Mouse (Mus musculus): Measurements from ENCODE around the gene Myo3b.

Gene Myo3b

DNA sequence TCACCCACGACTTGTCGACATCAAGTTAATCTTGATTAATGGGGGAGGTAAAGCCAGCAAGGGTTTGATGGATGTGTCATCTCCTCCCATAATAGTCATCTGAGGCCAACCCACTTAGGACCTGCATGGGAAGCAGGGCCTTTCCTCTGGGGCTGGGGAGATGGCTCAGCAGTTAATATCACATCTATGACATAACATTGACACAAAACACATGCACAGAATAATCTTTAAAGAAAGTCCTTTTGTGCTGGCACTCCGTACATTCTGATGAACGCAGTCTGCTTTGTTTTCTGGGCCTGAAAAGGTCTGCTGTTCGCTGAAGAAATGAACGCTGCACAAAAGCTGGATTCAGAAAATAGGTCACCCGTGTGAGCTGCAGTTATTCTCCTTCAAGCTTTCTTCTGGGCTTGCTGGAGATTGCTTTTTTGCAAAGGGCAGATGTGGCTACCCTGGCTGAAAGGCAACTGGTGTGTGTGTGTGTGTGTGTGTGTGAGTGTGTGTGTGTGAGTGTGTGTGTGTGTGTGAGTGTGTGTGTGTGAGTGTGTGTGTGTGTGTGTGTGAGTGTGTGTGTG is 26.9 kb downstream of the Myo3b start:
- DNase-seq (ENCODE audit: extremely low spot score) = no peak

DNA sequence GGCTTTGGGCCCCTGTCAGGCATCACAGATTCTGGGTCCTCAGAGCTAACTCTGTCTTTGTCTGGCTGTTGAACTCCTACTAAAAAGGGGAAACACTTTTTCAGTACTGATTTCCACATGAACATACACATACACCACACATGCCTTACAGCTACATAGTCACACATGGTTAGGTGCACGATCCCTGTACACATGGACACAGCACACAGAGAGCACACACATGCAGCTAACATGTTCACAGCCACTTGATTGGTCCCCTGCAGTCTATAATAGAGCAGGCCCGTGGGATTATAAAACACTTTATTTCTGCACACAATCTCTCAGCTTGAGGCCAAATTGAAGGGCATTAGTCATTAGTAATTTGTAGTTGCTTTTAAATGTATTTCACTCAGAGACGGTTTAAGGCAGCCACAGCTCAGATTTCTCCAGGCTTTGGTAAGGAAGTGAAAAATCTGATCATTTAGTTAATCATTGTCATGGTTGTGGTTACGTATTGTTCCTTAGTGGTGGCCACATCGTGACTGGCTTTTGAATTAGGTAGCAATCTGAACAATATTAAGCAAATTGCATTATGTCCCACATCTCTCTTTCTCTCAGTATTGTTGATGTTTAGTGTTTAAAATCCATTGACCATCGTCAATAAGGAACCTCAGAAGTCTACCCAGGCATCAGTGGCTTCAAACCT is 27.6 kb downstream of the Myo3b start:
- DNase-seq (ENCODE audit: extremely low spot score) = no peak

DNA sequence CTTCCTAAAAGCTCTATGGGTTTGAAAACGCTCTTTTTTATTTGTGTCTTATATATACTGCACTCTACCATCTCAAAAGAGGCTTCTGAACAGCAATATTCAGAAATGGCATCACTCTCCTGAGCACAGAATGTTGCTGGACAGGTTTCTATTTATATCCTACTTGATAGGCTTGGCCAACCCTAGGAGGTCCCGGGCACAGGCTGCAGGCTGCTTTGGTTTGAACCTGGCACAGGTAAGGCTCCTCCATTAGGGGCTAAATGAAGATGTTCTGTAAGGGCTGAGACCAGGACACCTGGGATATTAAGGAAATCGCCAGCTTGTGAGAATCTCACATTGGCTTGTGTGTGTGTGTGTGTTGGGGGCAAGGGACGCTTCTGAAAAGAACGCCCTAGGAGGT is 30.9 kb downstream of the Myo3b start:
- no peak for DNase-seq (ENCODE audit: extremely low spot score)

DNA sequence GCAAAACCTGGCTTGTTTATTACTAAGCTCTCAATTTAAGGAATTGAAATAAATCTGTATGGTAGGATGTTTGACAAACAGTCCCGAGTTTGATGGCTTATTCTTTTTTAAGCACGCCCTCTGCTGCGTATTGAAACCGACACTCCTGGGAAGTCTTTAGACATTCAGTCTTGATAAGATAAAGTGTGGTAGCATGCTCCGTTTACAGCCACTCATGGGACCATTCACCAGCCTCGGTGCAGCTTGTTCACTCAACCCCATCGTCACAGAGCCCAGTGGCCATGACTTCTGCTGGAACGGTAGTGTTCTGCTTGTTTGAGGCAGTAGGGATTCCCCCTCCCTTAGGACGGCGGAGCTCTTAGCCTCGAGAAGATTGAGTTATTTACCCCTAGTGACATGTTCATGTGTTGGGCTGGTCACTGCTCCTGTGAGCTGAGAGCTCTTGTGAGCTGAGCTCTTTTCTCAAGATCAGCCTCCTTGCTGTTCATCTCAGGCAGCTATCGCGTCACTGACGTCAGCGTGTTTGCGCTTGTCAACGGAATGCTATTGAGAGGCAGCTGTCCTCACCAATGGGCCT is 44.6 kb downstream of the Myo3b start:
- DNase-seq (ENCODE audit: extremely low spot score) = no peak

- no peak for DNase-seq (ENCODE audit: extremely low spot score)
These were observed 52.3 kb downstream of the Myo3b start for GRCm38 (mm10) chr2:70091261-70091660.

GRCm38 (mm10) chr2:70091801-70092522 is 53.0 kb downstream of the Myo3b start:
- no peak for DNase-seq (ENCODE audit: extremely low spot score)

DNA sequence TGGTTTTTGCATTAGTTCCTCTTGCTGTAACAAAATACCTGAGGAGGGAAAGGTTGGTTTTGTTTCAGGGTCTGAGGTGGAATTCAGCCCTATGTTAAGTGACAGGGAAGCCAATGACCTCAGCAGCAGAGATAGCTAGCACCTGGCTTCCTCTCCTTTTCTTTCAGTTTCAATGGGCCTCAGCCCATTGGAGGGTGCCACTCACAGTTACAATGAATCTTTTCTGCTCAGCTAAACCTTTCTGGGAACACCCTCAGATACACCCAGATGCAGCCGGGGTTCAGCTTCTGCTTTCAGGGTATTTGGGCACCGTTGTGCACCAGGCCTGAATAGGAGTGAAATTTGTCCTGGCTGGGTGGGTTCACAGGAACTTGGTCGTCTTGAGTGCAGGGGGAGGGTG is 53.7 kb downstream of the Myo3b start:
- no peak for DNase-seq (ENCODE audit: extremely low spot score)

GRCm38 (mm10) chr2:70094446-70094845 is 55.5 kb downstream of the Myo3b start:
- DNase-seq (ENCODE audit: extremely low spot score) = no peak

DNA sequence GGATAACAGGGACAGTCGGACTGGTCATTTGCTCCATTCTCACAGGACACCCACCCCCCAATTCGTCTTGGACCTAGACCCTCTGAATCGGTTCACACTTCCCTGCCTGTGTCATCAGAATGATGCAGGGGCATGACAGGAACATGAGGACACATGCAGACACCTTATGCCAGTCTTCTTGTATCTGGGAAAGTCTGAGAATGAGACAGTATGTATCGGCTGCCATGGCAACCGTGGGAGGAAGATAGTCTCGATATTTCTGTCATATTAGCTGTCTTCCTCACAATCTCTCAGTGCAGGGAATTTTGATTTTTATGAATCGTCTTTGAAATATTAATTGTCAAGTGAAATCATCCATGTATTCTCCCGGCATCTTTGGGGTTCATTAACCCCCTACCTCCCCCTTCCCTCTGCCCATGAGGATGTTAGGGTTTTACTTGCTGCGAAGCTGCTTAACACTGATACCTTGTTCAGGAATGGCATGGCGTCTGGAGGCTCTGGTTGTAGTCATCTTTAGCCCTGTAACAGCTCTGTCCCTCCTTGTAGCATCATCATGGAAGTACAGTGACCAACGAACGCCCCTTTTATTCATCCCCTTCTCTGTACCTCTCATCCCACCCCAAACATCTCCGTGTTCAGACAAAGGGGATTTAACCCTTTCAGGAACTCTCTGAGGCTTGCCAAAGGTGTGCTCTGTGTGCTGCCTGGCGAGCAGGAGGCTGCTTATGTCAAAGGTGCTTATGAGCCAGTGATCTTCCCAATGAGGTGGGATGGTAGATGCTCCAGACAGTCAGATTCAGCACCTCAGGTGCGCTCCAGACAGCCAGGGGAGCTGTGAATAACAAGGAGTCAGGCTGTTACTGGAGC is 58.5 kb downstream of the Myo3b start:
- DNase-seq (ENCODE audit: extremely low spot score) = no peak

DNA sequence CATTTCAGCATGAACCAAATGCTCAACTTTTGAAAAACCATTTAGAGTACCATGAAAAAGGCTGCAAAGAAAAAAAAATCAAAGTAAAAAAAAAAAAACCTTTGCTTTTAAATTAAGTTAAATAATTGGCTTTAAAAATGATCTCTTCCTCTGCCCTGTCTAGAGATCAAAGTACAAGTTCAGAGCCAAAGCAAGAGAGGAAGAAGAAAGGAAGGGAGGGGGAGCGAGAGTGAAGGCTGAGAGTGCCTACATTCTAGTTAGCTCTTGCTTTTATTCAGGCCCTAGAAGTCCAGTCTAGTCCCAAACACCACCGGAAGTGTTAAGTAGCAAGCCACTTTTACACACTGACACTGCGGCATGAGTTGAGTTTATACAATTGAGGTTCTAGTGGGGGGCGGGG is 60.5 kb downstream of the Myo3b start:
- no peak for DNase-seq (ENCODE audit: extremely low spot score)

DNA sequence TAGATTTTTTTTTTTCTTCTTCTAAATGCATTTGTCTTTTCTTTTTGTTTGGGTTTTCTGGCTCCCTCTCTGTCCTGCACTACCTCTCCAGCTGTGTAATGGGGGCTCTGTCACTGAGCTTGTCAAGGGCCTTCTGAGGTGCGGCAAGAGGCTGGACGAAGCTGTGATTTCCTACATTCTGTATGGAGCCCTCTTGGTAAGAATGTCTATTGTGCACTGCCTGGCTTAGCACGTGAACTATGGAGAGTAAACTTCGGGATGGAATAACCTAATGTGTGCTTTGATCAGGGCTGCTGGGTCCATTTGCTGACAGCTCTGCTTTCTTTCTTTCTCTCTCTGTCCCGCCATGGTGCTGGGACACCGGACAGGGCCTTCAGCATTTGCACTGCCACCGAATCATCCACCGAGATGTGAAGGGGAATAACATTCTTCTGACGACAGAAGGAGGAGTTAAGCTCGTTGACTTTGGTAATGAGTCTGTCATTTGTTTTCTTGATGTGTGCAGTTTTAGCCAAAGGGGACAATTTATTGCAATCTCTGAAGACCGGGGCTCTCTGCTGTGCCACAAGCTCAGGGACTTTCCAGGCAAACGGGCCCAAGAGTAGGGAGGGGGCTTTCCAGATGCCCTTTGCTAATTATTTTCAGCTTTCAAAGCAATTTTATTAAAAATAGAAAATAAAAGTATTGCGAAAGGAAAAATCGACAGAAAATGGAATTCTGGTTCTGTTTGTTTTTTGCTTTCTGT is 66.5 kb downstream of the Myo3b start:
- no peak for DNase-seq (ENCODE audit: extremely low spot score)

DNA sequence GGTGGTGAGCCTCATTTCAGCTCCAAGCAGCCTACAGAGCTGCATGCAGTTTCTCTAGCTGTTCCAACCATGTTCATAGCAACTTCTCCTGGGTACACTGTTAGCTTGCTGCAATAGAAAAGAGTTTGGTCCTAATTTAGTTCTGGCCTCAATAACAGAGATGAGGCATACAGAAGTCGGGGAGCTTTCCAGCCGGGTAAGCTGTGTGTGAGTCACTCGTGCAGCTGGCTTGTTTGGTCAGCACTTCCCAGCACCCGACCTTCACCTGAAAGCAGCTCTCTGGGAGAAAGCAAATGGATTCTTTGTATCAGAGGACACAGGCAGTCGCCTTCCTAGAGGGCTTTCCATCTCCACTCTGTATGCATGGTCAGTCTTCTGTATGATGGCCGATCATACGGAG is 70.1 kb downstream of the Myo3b start:
- DNase-seq (ENCODE audit: extremely low spot score) = no peak

- DNase-seq (ENCODE audit: extremely low spot score) = no peak
These were observed 75.2 kb downstream of the Myo3b start for GRCm38 (mm10) chr2:70113798-70114782.

- DNase-seq (ENCODE audit: extremely low spot score) = no peak
These were observed 79.7 kb downstream of the Myo3b start for GRCm38 (mm10) chr2:70118376-70119264.

DNA sequence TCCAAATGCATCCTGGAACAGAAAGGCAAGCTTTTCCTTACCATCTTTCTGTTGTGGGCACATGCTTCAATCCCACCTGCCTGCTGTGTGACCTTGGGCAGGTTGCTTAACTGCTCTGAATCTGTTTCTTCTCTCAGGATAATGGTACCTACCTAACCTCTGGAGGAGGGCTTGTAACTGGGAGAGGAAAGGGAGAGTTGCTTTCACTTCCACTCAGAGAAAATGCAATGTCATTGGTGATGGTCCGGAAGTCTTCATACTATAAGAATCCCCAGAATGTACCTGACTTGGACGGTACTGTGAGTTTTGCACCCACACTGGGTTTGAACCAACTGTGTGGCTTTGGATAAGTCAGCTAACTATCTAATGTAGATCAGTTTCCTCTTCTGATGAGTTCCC is 80.3 kb downstream of the Myo3b start:
- no peak for DNase-seq (ENCODE audit: extremely low spot score)

GRCm38 (mm10) chr2:70126330-70126729 is 87.4 kb downstream of the Myo3b start:
- DNase-seq (ENCODE audit: extremely low spot score) = no peak

DNA sequence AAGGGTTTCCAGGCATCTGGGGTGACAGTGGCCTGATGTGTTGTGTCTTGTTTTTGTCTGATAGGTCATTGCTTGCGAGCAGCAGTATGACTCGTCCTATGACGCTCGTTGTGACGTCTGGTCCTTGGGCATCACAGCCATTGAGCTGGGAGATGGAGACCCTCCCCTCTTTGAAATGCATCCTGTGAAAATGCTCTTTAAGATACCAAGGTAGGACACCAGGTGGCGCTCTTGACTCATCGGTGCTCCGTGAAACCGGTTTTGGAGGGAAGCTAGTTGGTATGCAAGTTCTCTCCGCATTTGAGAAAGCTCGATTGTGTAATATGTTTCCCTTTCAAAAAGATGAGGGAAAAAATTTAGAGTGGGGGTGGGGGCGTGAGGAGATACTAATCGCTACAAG is 87.9 kb downstream of the Myo3b start:
- peak; percentile 89 for DNase-seq (ENCODE audit: extremely low spot score)

GRCm38 (mm10) chr2:70127351-70128148 is 88.6 kb downstream of the Myo3b start:
- no peak for DNase-seq (ENCODE audit: extremely low spot score)

All from embryo, embryonic 9.5 days (tissue).